Mouse (Mus musculus) T-cell, adult 66 days (primary cell): ENCODE measurements around the gene Adamtsl2. TPM values are rescaled to one million over a fixed set of nuclear protein-coding genes. Genes with fewer than 3 reads are reported as not detected.

ENCODE experiments used
- total RNA-seq, 2 experiments: library from RNA; stranded (reverse); gene quantifications; 3 replicates in 1 of 2; 4 replicates in 1 of 2; pipeline ENCODE4 v1.2.4; 2023

Gene Adamtsl2
- 1 to 10 TPM in 1 of 2 experiments, under 1 TPM in 1; 0.52 to 1.0 TPM for total RNA-seq

DNA sequence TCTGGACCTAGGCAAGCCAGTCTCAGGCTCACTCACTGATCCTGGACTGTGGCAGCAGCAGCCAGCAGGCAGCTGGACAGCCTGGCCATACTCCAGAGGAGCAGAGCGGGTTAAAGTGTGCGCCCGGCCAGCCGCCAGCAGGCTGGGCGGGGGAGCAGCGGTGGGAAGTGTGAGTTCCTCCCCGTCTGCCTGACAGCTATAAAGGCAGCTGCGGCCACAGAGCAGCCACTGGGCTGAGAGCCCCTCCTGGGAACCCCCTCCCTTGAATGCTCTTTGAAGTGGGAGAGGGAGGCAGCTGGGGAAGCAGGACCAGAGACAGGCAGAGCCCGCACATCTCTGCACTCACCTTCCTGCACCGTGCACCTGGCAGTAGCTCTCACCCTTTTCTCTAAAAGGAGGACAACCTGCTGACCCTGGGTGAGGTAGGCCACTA, at the start of gene Adamtsl2:
Gene Adamtsl2 (plus strand): TSS at position 228 of the 433 bp plus-strand sequence.

DNA sequence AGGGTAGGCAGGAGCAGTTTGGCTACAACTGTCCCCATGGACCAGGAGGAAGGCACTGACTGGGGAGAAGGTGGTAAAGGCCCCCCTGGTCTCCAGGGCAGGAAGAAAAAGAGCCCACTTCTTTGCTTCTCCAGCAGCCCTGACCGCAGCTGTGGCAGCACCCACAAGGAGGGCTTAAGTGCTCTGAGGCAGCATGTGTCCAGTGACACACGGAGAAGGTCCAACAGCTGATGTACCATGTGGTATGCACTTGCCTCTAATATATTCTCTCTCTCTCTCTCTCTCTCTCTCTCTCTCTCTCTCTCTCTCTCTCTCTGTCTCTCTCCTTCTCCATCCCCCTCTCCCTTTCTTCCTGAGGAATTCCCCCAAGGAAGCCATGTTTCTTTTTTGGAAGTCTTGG, 7.2 kb upstream of the Adamtsl2 start, which contains the start of gene Mymk:
Gene Mymk (minus strand): TSS at position 202 of the 400 bp plus-strand sequence.

DNA sequence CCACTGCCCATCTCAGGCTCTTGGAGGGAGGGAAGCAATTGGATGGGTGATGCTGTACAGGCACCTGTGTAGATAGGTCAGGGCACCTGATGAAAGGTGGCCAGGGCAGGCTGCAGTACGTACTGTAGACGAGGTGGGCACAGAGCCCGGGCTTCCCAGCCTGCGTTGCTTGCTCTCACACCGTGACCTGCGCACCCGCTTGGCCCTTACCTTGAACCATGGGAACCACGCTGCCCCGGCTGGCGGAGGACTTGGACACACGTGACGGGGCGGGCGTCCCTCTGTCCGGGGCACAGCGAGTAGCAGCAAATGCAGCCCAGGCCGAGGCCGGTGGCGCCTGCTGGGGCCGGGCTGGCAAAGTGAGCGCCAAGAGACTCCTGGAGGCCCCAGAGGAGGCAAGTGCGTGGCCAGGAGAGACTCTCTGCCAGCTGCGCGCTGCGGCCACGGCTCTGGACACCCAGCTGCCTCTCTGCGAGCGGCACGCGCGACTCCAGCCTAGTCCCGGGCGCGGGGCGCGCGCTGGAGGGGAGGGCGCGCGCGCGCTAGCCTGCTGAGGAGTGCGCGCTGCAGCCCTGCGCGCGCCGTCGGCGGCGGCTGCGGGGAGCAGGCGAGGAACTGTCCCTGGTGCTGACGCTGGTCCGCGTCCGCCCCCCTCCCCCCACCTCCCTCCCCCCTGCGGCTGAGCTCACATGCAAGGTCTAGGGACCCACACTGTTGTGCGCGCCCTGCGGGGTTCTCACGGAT, 62.9 kb downstream of the Adamtsl2 start, which contains the start of gene Fam163b:
Gene Fam163b (minus strand): TSS at position 542 of the 744 bp plus-strand sequence.

Other genes with a start within 250 kb of the Adamtsl2 start
- not detected for gene Abo, start 214.4 kb upstream of the Adamtsl2 start, total RNA-seq
- gene Surf6, start 176.5 kb upstream of the Adamtsl2 start, total RNA-seq = 10 to 100 TPM; 66.6 to 79.3 TPM
- 10 to 100 TPM; 21.7 to 25.8 TPM for gene Med22, start 168.7 kb upstream of the Adamtsl2 start, total RNA-seq
- gene Rpl7a, start 168.6 kb upstream of the Adamtsl2 start, total RNA-seq = 100 to 1,000 TPM; 882 to 950 TPM
- gene Surf2, start 163.0 kb upstream of the Adamtsl2 start, total RNA-seq = 10 to 100 TPM; 57.0 to 61.8 TPM
- 10 to 100 TPM; 62.7 to 72.0 TPM for gene Surf1, start 162.8 kb upstream of the Adamtsl2 start, total RNA-seq
- 10 to 100 TPM; 80.8 to 82.9 TPM for gene Surf4, start 145.5 kb upstream of the Adamtsl2 start, total RNA-seq
- gene Stkld1, start 145.3 kb upstream of the Adamtsl2 start, total RNA-seq = not detected
- 100 to 1,000 TPM in 1 of 2 experiments, 10 to 100 TPM in 1; 96.5 to 103 TPM for gene Rexo4, start 115.0 kb upstream of the Adamtsl2 start, total RNA-seq
- gene Adamts13, start 106.0 kb upstream of the Adamtsl2 start, total RNA-seq = not detected
- gene Cacfd1, start 69.5 kb upstream of the Adamtsl2 start, total RNA-seq = 10 to 100 TPM; 35.4 TPM
- gene Slc2a6, start 51.4 kb upstream of the Adamtsl2 start, total RNA-seq = under 1 TPM; 0.53 to 0.82 TPM
- not detected for gene Mymk, start 7.2 kb upstream of the Adamtsl2 start, total RNA-seq
- not detected for gene Fam163b, start 63.1 kb downstream of the Adamtsl2 start, total RNA-seq
- gene Dbh, start 85.9 kb downstream of the Adamtsl2 start, total RNA-seq = not detected
- gene Sardh, start 169.0 kb downstream of the Adamtsl2 start, total RNA-seq = under 1 TPM in 1 of 2 experiments, not detected in 1; 0.27 TPM